Mouse (Mus musculus) naive thymus-derived CD4-positive, alpha-beta T cell, adult 2 months (primary cell): ENCODE measurements around the gene Hcfc2.

Experiments used
- DNase-seq: peaks from one replicate; pipeline ENCODE4 v3.0.0-alpha.2; 2011; ENCODE audit warnings: low read depth

Gene Hcfc2

GRCm38 (mm10) chr10:82771595-82772170 lies 75.7 kb downstream of the Hcfc2 start:
- DNase-seq: no peak

- no peak for DNase-seq
Measured at GRCm38 (mm10) chr10:82774841-82775240, 78.9 kb downstream of the Hcfc2 start.

GRCm38 (mm10) chr10:82777075-82777474 lies 81.1 kb downstream of the Hcfc2 start:
- no peak for DNase-seq

- no peak for DNase-seq
Measured at GRCm38 (mm10) chr10:82777886-82778285, 81.9 kb downstream of the Hcfc2 start.

- DNase-seq: no peak
Measured at GRCm38 (mm10) chr10:82778791-82779549, 83.0 kb downstream of the Hcfc2 start.

- DNase-seq: no peak
Measured at GRCm38 (mm10) chr10:82779831-82780230, 83.9 kb downstream of the Hcfc2 start.

- DNase-seq: no peak
Measured at GRCm38 (mm10) chr10:82780322-82780721, 84.4 kb downstream of the Hcfc2 start.

- no peak for DNase-seq
Measured at GRCm38 (mm10) chr10:82780816-82781215, 84.9 kb downstream of the Hcfc2 start.

- no peak for DNase-seq
Measured at GRCm38 (mm10) chr10:82782472-82782871, 86.5 kb downstream of the Hcfc2 start.

- DNase-seq: no peak
Measured at GRCm38 (mm10) chr10:82789181-82789580, 93.2 kb downstream of the Hcfc2 start.

GRCm38 (mm10) chr10:82790504-82790903 lies 94.5 kb downstream of the Hcfc2 start:
- no peak for DNase-seq

- DNase-seq: no peak
Measured at GRCm38 (mm10) chr10:82791713-82792112, 95.8 kb downstream of the Hcfc2 start.
